Mouse (Mus musculus): ENCODE measurements at regions not wholly inside any gene's neighbourhood (a gene's known extent, or its start where the extent isn't known, plus 50 kb on each side); places are given as distances from the start of the nearest gene placed in this dataset.
A peak's percentile ranks its signal among the peaks of the same experiment; 100 is the strongest.

DNA sequence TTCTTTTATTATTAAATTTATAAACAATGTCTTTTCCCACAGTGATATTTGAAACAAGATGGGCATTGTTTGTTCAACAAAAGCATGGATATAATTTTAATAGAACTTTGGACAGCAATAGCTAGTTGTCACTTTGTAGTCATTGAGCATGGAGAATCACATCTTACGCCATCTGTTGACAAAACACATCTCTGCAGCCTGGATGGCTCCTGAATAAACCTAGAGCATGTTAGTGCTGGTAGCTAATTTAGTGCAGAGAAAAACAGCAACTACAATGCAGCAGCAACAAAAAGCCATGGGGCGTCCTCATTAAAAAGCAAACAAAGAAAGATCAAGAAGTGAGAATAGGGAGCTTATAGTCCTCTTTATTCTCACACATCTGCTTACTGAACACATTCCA lies 900.9 kb upstream of the Cdh7 start:
- no peak for DNase-seq (ENCODE audit: low spot score in 2 of 2)

DNA sequence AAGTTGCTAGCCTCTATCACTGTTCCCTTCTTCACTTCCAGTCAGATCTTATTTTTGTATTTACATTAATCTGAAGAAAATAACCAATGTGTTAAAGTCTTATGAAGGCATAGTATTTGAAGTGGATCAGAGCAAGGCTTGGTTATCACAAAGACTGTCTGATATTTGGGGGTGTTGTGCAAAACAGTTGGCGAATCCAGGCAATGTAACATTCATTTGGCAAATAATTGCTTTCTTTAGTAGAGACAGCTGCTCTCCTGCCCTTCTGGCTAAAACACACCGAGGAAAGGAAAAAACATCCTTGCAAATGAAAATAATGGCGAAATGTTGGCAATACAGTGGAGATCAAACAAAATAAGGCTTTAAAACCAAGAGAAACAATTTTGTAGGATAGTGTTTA lies 896.1 kb upstream of the Cdh7 start:
- peak in 1 of 2 experiments; percentile 15 for DNase-seq (ENCODE audit: low spot score in 2 of 2)

DNA sequence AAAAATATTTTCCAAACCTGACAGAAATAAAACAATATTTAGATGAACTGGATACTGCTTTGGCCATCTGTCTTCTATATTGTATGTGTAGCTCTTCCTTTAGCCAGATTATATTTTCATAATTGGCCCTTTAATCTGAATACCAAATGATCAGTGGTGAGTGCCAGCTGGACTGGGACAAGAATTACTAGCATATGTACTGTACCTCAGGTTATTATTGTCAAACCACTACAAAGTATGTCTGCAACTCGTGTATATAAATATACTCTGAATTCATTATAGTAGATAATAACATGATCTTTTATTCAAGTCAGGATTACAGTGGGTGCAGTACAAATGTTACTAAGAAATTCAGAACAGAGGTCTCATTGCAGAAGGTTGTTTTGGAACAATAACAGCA lies 877.2 kb upstream of the Cdh7 start:
- DNase-seq (ENCODE audit: low spot score in 2 of 2): no peak
